Mouse (Mus musculus) stomach, postnatal 0 days (tissue): ENCODE measurements around the gene Sox5. TPM values are rescaled to one million over a fixed set of nuclear protein-coding genes. Genes with fewer than 3 reads are reported as not detected.

Source experiments
- ATAC-seq: fragments of 200-750 bp; cut with Nextera tagmentation; 2 replicates; pipeline ENCODE4 v1.8.0; 2017; ENCODE audit not compliant: low FRiP score, low TSS enrichment
- DNase-seq: peaks from one replicate; pipeline ENCODE4 v3.0.0-alpha.2; 2016; ENCODE audit warnings: low spot score
- H3K27ac ChIP-seq: fragments of 300-500 bp; sonication (generic); replicated peaks from 2 replicates; pipeline ENCODE4 v1.5.1; 2014; ENCODE audit warnings: mild to moderate bottlenecking, control low read depth
- H3K27me3 ChIP-seq: fragments of 300-500 bp; sonication (generic); 2 replicates; pipeline ENCODE4 v1.6.1; 2014; ENCODE audit warnings: low read length; ENCODE audit not compliant: control insufficient read depth, insufficient read depth
- H3K36me3 ChIP-seq: fragments of 300-500 bp; sonication (generic); 2 replicates; pipeline ENCODE4 v1.6.1; 2014; ENCODE audit warnings: low read length, mixed read lengths; ENCODE audit not compliant: control insufficient read depth, insufficient read depth
- H3K4me1 ChIP-seq: fragments of 300-500 bp; sonication (generic); replicated peaks from 2 replicates; pipeline ENCODE4 v1.6.1; 2014; ENCODE audit warnings: antibody characterized with exemption; ENCODE audit not compliant: control insufficient read depth, insufficient read depth
- H3K4me2 ChIP-seq: fragments of 300-500 bp; sonication (generic); replicated peaks from 2 replicates; pipeline ENCODE4 v1.6.1; 2014; ENCODE audit warnings: low read depth, mild to moderate bottlenecking, control low read depth, moderate library complexity
- H3K4me3 ChIP-seq: fragments of 300-500 bp; sonication (generic); 2 replicates; pipeline ENCODE4 v1.5.1; 2014; ENCODE audit warnings: low read depth, low read length, control low read depth
- H3K9ac ChIP-seq: fragments of 300-500 bp; sonication (generic); 2 replicates; pipeline ENCODE4 v1.6.1; 2014; ENCODE audit warnings: mild to moderate bottlenecking, low read length, control low read depth, mixed read lengths
- H3K9me3 ChIP-seq: fragments of 300-500 bp; sonication (generic); 2 replicates; pipeline ENCODE4 v1.6.1; 2016; ENCODE audit warnings: low read length; ENCODE audit not compliant: control insufficient read depth
- CTCF ChIP-seq: IDR thresholded peaks from 2 replicates; pipeline ENCODE4 v1.5.1; 2016; ENCODE audit warnings: antibody characterized with exemption, low read depth, mild to moderate bottlenecking, moderate library complexity
- EP300 ChIP-seq: optimal IDR thresholded peaks from 2 replicates; pipeline ENCODE3; 2016; ENCODE audit warnings: antibody characterized with exemption
- WGBS: fragments of 180-500 bp; shearing (Covaris S2); extraction: QIAGEN DNeasy Blood & Tissue Kit; methylation state at CpG from one replicate; pipeline ENCODE4 v1.1.7; 2014; 5-methylcytosine and 5-hydroxymethylcytosine counted together
- polyA plus RNA-seq: library from polyadenylated mRNA; unstranded; fragments of >200 nt; fragmentation: Nextera tagmentation; extraction: Ambion mirVana; gene quantifications from 2 replicates; pipeline ENCODE4 v1.2.1, GENCODE M21; 2015

The Sox5 gene
- polyA plus RNA-seq, 1 experiment from 2014 or later = 9.8 TPM

GRCm38 (mm10) chr6:144168696-144169476, 612.9 kb downstream of the Sox5 start:
- 60% methylated on average over 12 of the region's 12 CpGs for WGBS
- H3K4me1 ChIP-seq = 0 out of 2 replicates have a peak, but pooled peaks cover 3% of the 10 kb centered on the region
- peak; percentile 35 for DNase-seq
- H3K4me2 ChIP-seq = no peak overlapping the region
- peak; percentile 85 for ATAC-seq
- H3K4me3 ChIP-seq = no peak overlapping the region
- H3K27me3 ChIP-seq = no peaks in the 10 kb centered on the region
- H3K27ac ChIP-seq = no peak overlapping the region
- H3K36me3 ChIP-seq = no peaks in the 10 kb centered on the region
- no peak for TF ChIP-seq EP300
- TF ChIP-seq CTCF = no peak
- H3K9ac ChIP-seq = no peak overlapping the region
- H3K9me3 ChIP-seq = no peaks in the 10 kb centered on the region

GRCm38 (mm10) chr6:144167058-144167457, 614.7 kb downstream of the Sox5 start:
- 95% methylated on average over 7 of the region's 7 CpGs for WGBS
- H3K4me1 ChIP-seq = 0 out of 2 replicates have a peak, but pooled peaks cover 3% of the 10 kb centered on the region
- ATAC-seq = no peak

GRCm38 (mm10) chr6:144166651-144167050, 615.1 kb downstream of the Sox5 start:
- H3K4me2 ChIP-seq = no peak overlapping the region
- 0 out of 2 replicates have a peak, but pooled peaks cover 3% of the 10 kb centered on the region for H3K4me1 ChIP-seq
- no peaks in the 10 kb centered on the region for H3K9me3 ChIP-seq
- ATAC-seq (no peak), DNase-seq (no peak)
- H3K27ac ChIP-seq = no peak overlapping the region
- H3K9ac ChIP-seq = no peak overlapping the region
- H3K4me3 ChIP-seq = no peak overlapping the region
- H3K36me3 ChIP-seq = no peaks in the 10 kb centered on the region
- no peak for TF ChIP-seq CTCF
- TF ChIP-seq EP300 = no peak
- H3K27me3 ChIP-seq = no peaks in the 10 kb centered on the region
- 67% methylated on average over 8 of the region's 8 CpGs for WGBS

More at GRCm38 (mm10) chr6:144167058-144167457, 614.7 kb downstream of the Sox5 start:
- Histone ChIP-seq H3K9me3 (no peaks in the 10 kb centered on the region), H3K9ac (no peak overlapping the region), H3K4me2 (no peak overlapping the region), H3K27me3 (no peaks in the 10 kb centered on the region), H3K27ac (no peak overlapping the region), H3K36me3 (no peaks in the 10 kb centered on the region), H3K4me3 (no peak overlapping the region)
- DNase-seq = no peak
- TF ChIP-seq CTCF = no peak
- no peak for TF ChIP-seq EP300

GRCm38 (mm10) chr6:144166104-144166503, 615.7 kb downstream of the Sox5 start:
- no peak overlapping the region for H3K4me3 ChIP-seq
- 0 out of 2 replicates have a peak, but pooled peaks cover 3% of the 10 kb centered on the region for H3K4me1 ChIP-seq
- H3K9me3 ChIP-seq = no peaks in the 10 kb centered on the region
- no peak for ATAC-seq
- DNase-seq = peak; percentile 35
- 19% methylated on average over 8 of the region's 8 CpGs for WGBS
- 0 out of 2 replicates have a peak overlapping the region, but pooled peaks have one; percentile 20 for H3K27ac ChIP-seq
- no peak overlapping the region for H3K4me2 ChIP-seq
- no peak overlapping the region for H3K9ac ChIP-seq
- TF ChIP-seq EP300 = no peak
- no peak for TF ChIP-seq CTCF
- H3K27me3 ChIP-seq = no peaks in the 10 kb centered on the region
- H3K36me3 ChIP-seq = no peaks in the 10 kb centered on the region

- ATAC-seq = no peak
- Histone ChIP-seq H3K4me1 (no peaks in the 10 kb centered on the region), H3K9me3 (no peaks in the 10 kb centered on the region), H3K4me3 (no peak overlapping the region), H3K9ac (no peak overlapping the region), H3K27me3 (no peaks in the 10 kb centered on the region), H3K4me2 (no peak overlapping the region), H3K36me3 (no peaks in the 10 kb centered on the region), H3K27ac (no peak overlapping the region)
- DNase-seq = no peak
- TF ChIP-seq CTCF = no peak
- no peak for TF ChIP-seq EP300
- WGBS = 78% methylated on average over 9 of the region's 9 CpGs
Observed at GRCm38 (mm10) chr6:144163501-144163900, 618.3 kb downstream of the Sox5 start.

GRCm38 (mm10) chr6:144158637-144159036, 623.1 kb downstream of the Sox5 start:
- no peak for DNase-seq
- Histone ChIP-seq H3K9ac (no peak overlapping the region), H3K27me3 (no peaks in the 10 kb centered on the region), H3K36me3 (no peaks in the 10 kb centered on the region), H3K4me1 (no peaks in the 10 kb centered on the region), H3K4me3 (no peak overlapping the region), H3K27ac (no peak overlapping the region), H3K4me2 (no peak overlapping the region), H3K9me3 (no peaks in the 10 kb centered on the region)
- WGBS = 97% methylated on average over 12 of the region's 12 CpGs
- TF ChIP-seq CTCF (no peak), EP300 (no peak)
- ATAC-seq = no peak
